Mouse (Mus musculus) right cerebral cortex, postnatal 36 days (tissue): ENCODE measurements at regions not wholly inside any gene's neighbourhood (a gene's known extent, or its start where the extent isn't known, plus 50 kb on each side); places are given as distances from the start of the nearest gene placed in this dataset.
A peak's percentile ranks its signal among the peaks of the same experiment; 100 is the strongest.

ENCODE experiments used
- DNase-seq, 2 experiments: peaks; one replicate each; pipeline ENCODE4 v3.0.0; 2022; ENCODE audit warnings: low spot score in 2 of 2, mixed read lengths in 1 of 2

- no peak for DNase-seq
Measured at GRCm38 (mm10) chr14:60439106-60439505, 66.0 kb downstream of the Amer2 start.

GRCm38 (mm10) chr14:60443821-60444551 lies 70.9 kb downstream of the Amer2 start:
- no peak for DNase-seq

- DNase-seq, result no peak
Measured at GRCm38 (mm10) chr14:60444552-60444937, 71.5 kb downstream of the Amer2 start.

GRCm38 (mm10) chr14:60446037-60446436 lies 73.0 kb downstream of the Amer2 start:
- DNase-seq, result no peak

GRCm38 (mm10) chr14:60451216-60451615 lies 78.2 kb downstream of the Amer2 start:
- no peak for DNase-seq

GRCm38 (mm10) chr14:60451684-60452083 lies 78.6 kb downstream of the Amer2 start:
- DNase-seq, result no peak

- no peak for DNase-seq
Measured at GRCm38 (mm10) chr14:60456767-60457166, 83.7 kb downstream of the Amer2 start.

- peak; percentile 17 to 35 for DNase-seq
Measured at GRCm38 (mm10) chr14:60484996-60485888, 112.2 kb downstream of the Amer2 start.

GRCm38 (mm10) chr14:60485889-60486274 lies 112.8 kb downstream of the Amer2 start:
- DNase-seq, result no peak

- DNase-seq, result no peak
Measured at GRCm38 (mm10) chr14:60486278-60486935, 113.3 kb downstream of the Amer2 start.

- DNase-seq, result no peak
Measured at GRCm38 (mm10) chr14:60489111-60489510, 116.1 kb downstream of the Amer2 start.

GRCm38 (mm10) chr14:60490886-60491285 lies 117.8 kb downstream of the Amer2 start:
- DNase-seq, result no peak

- no peak for DNase-seq
Measured at GRCm38 (mm10) chr14:60495441-60495840, 122.4 kb downstream of the Amer2 start.

- DNase-seq, result no peak
Measured at GRCm38 (mm10) chr14:60502552-60502951, 129.5 kb downstream of the Amer2 start.

GRCm38 (mm10) chr14:60505066-60505465 lies 128.7 kb upstream of the Spata13 start:
- DNase-seq, result no peak

GRCm38 (mm10) chr14:60506296-60506695 lies 127.5 kb upstream of the Spata13 start:
- DNase-seq, result no peak

GRCm38 (mm10) chr14:60513560-60513959 lies 120.2 kb upstream of the Spata13 start:
- no peak for DNase-seq

GRCm38 (mm10) chr14:60515094-60515786 lies 118.6 kb upstream of the Spata13 start:
- no peak for DNase-seq

GRCm38 (mm10) chr14:60517891-60518290 lies 115.9 kb upstream of the Spata13 start:
- no peak for DNase-seq

GRCm38 (mm10) chr14:60523010-60523409 lies 110.8 kb upstream of the Spata13 start:
- no peak for DNase-seq

- DNase-seq, result no peak
Measured at GRCm38 (mm10) chr14:60524869-60525268, 108.9 kb upstream of the Spata13 start.
